In genomic region chr5:36726387-36726801, GRCm38 (mm10) we compare ENCODE assay signal across 9 mouse cellular contexts. TPM values are rescaled to one million over a fixed set of nuclear protein-coding genes. Genes with fewer than 3 reads are reported as not detected.
A peak's percentile ranks its signal among the peaks of the same experiment; 100 is the strongest.
DNase-seq lines count a peak whose midpoint lies in the region; ATAC-seq and TF ChIP-seq lines count a peak whose summit lies in the region.
"Had no signal": no experiment of that assay in that cellular context is flagged by ENCODE, and none has a peak within 500 bp of the region (broad histone marks: within the 10 kb centered on the region; RNA-seq: fewer than 3 reads in every experiment).

No protein-coding gene starts in this region.

- H3K9me3 ChIP-seq in heart, embryonic 11.5 days (replicated peaks; ENCODE audit: control insufficient read depth, low read length) = no peaks in the 10 kb centered on the region
- no peaks in the 10 kb centered on the region for H3K9me3 ChIP-seq in kidney, embryonic 16.5 days (ENCODE audit: low read length)
- H3K9me3 ChIP-seq in midbrain, embryonic 10.5 days (replicated peaks) = no peaks in the 10 kb centered on the region
- H3K9me3 ChIP-seq in hindbrain, embryonic 11.5 days (ENCODE audit: control insufficient read depth, low read length) = no peaks in the 10 kb centered on the region
- H3K9me3 ChIP-seq: G1E had no signal

- no peak for ATAC-seq in heart, embryonic 11.5 days (replicated peaks; ENCODE audit: insufficient number of reproducible peaks, low FRiP score, low TSS enrichment)
- ATAC-seq in kidney, embryonic 16.5 days (ENCODE audit: low FRiP score, low TSS enrichment) = no peak
- ATAC-seq in monocyte, adult 5-6 weeks (replicated peaks; ENCODE audit: insufficient number of reproducible peaks, low FRiP score, low TSS enrichment, poor library complexity, severe bottlenecking) = peak; percentile 68
- ATAC-seq in hindbrain, embryonic 11.5 days (ENCODE audit: low FRiP score) = no peak

- 61% methylated on average over 9 of the region's 9 CpGs for WGBS in heart, embryonic 11.5 days (ENCODE audit: insufficient replicate concordance)
- 30% methylated on average over 9 of the region's 9 CpGs for WGBS in bone marrow, adult 2 months
- 38% methylated on average over 9 of the region's 9 CpGs for WGBS in kidney, embryonic 16.5 days
- 78% methylated on average over 9 of the region's 9 CpGs for WGBS in midbrain, embryonic 10.5 days
- 67% methylated on average over 9 of the region's 9 CpGs for WGBS in hindbrain, embryonic 11.5 days

- no peaks in the 10 kb centered on the region for H3K27me3 ChIP-seq in heart, embryonic 11.5 days (ENCODE audit: control insufficient read depth, insufficient read depth, low read length)
- no peaks in the 10 kb centered on the region for H3K27me3 ChIP-seq in kidney, embryonic 16.5 days (ENCODE audit: insufficient read depth, low read length)
- no peaks in the 10 kb centered on the region for H3K27me3 ChIP-seq in midbrain, embryonic 10.5 days (ENCODE audit: low read depth, poor library complexity, severe bottlenecking)
- no peaks in the 10 kb centered on the region for H3K27me3 ChIP-seq in hindbrain, embryonic 11.5 days (ENCODE audit: control insufficient read depth, insufficient read depth, low read length)

- TF ChIP-seq CTCF in bone marrow, adult 2 months (IDR thresholded peaks at IDR 0.05; ENCODE audit: control insufficient read depth, insufficient read depth, low read length) = no peak

- H3K4me3 ChIP-seq in heart, embryonic 11.5 days (ENCODE audit: low read depth, low read length) = no peak overlapping the region
- H3K4me3 ChIP-seq in bone marrow, adult 2 months (replicated peaks; ENCODE audit: control insufficient read depth, low read depth, low read length) = peak overlapping the region; percentile 44
- peak overlapping the region; percentile 5; the same call in 1 of the 2 replicates for H3K4me3 ChIP-seq in kidney, embryonic 16.5 days (ENCODE audit: low read length)
- H3K4me3 ChIP-seq in midbrain, embryonic 10.5 days = no peak overlapping the region
- no peak overlapping the region for H3K4me3 ChIP-seq in hindbrain, embryonic 11.5 days (ENCODE audit: low read depth, low read length)

- H3K4me2 ChIP-seq in heart, embryonic 11.5 days = no peak overlapping the region
- peak overlapping the region; percentile 33 for H3K4me2 ChIP-seq in kidney, embryonic 16.5 days (replicated peaks; ENCODE audit: low read depth, low read length)
- H3K4me2 ChIP-seq in hindbrain, embryonic 11.5 days (replicated peaks; ENCODE audit: low read depth, low read length) = no peak overlapping the region

- no peak for TF ChIP-seq POLR2A in bone marrow, adult 2 months (IDR thresholded peaks at IDR 0.05; ENCODE audit: borderline replicate concordance, control insufficient read depth, low read depth, low read length)

- no peaks in the 10 kb centered on the region for H3K36me3 ChIP-seq in heart, embryonic 11.5 days (ENCODE audit: control insufficient read depth, insufficient read depth, low read length)
- no peaks in the 10 kb centered on the region for H3K36me3 ChIP-seq in kidney, embryonic 16.5 days (ENCODE audit: insufficient read depth, low read length)
- no peaks in the 10 kb centered on the region for H3K36me3 ChIP-seq in midbrain, embryonic 10.5 days
- H3K36me3 ChIP-seq in hindbrain, embryonic 11.5 days (ENCODE audit: control insufficient read depth, insufficient read depth, low read length) = no peaks in the 10 kb centered on the region
- H3K36me3 ChIP-seq: G1E had no signal

- no peak overlapping the region for H3K27ac ChIP-seq in heart, embryonic 11.5 days (ENCODE audit: low read depth, low read length)
- H3K27ac ChIP-seq in bone marrow, adult 2 months (ENCODE audit: control insufficient read depth, insufficient read depth, low read depth, low read length, poor library complexity) = no peak overlapping the region
- H3K27ac ChIP-seq in kidney, embryonic 16.5 days (ENCODE audit: low read length) = peak overlapping the region; percentile 67
- H3K27ac ChIP-seq in midbrain, embryonic 10.5 days (replicated peaks) = no peak overlapping the region
- no peak overlapping the region for H3K27ac ChIP-seq in hindbrain, embryonic 11.5 days (ENCODE audit: low read depth, low read length)

- H3K9ac ChIP-seq in heart, embryonic 11.5 days (ENCODE audit: low read depth, low read length) = no peak overlapping the region
- 0 out of 2 replicates have a peak overlapping the region, but pooled peaks have one; percentile 18 for H3K9ac ChIP-seq in kidney, embryonic 16.5 days (replicated peaks; ENCODE audit: low read length)
- H3K9ac ChIP-seq in hindbrain, embryonic 11.5 days (ENCODE audit: low read depth, low read length) = no peak overlapping the region

- DNase-seq in heart, adult 18-20 months = peak; percentile 64 to 68
- DNase-seq in ovary, postnatal 36 days (ENCODE audit: low spot score) = no peak
- no peak for DNase-seq in midbrain, embryonic 10.5 days (ENCODE audit: low spot score)
- DNase-seq in hindbrain, embryonic 11.5 days (ENCODE audit: low spot score) = no peak

- H3K4me1 ChIP-seq in heart, embryonic 11.5 days (ENCODE audit: control insufficient read depth, insufficient read depth, low read length) = peaks cover 22% of the 10 kb centered on the region
- peaks cover 4% of the 10 kb centered on the region; the same call in 1 of the 2 replicates for H3K4me1 ChIP-seq in bone marrow, adult 2 months (ENCODE audit: control insufficient read depth, insufficient read depth, low read length)
- peaks cover 8% of the 10 kb centered on the region for H3K4me1 ChIP-seq in kidney, embryonic 16.5 days (ENCODE audit: insufficient read depth, low read length)
- peaks cover 3% of the 10 kb centered on the region for H3K4me1 ChIP-seq in midbrain, embryonic 10.5 days
- H3K4me1 ChIP-seq in hindbrain, embryonic 11.5 days (replicated peaks; ENCODE audit: control insufficient read depth, insufficient read depth, low read length) = no peaks in the 10 kb centered on the region

RNA-seq across cellular contexts. Expression of gene Bloc1s4, which starts 22.1 kb away (rescaled TPM):
- 10 to 100 TPM; 14.0 to 14.2 TPM for total RNA-seq in heart, adult 18-20 months (2021)
- polyA plus RNA-seq in heart, embryonic 11.5 days (2014; fragmentation: Nextera tagmentation; extraction: Ambion mirVana) = 20.0 and 20.1 TPM in 2 replicates
- polyA plus RNA-seq in bone marrow, adult 2 months (2011; ENCODE audit: insufficient read depth, insufficient read length, low replicate concordance, missing spikeins) = 13.6 and 14.4 TPM in 2 replicates
- polyA plus RNA-seq in kidney, embryonic 16.5 days (2015; fragmentation: Nextera tagmentation; extraction: Ambion mirVana) = 24.9 and 25.4 TPM in 2 replicates
- 17.5 to 38.1 TPM (median 29.6 TPM) in 3 replicates for total RNA-seq in monocyte, adult 5-6 weeks (2017)
- 21.1 and 23.5 TPM in 2 replicates for polyA plus RNA-seq in midbrain, embryonic 10.5 days (2016; fragmentation: Nextera tagmentation; extraction: Ambion mirVana)
- polyA plus RNA-seq in hindbrain, embryonic 11.5 days (2014; fragmentation: Nextera tagmentation; extraction: Ambion mirVana) = 21.0 and 24.4 TPM in 2 replicates

RNA-seq across cellular contexts. Expression of gene D5Ertd579e, which starts 30.6 kb away (rescaled TPM):
- 10 to 100 TPM; 85.9 to 89.3 TPM for total RNA-seq in heart, adult 18-20 months (2021)
- polyA plus RNA-seq in heart, embryonic 11.5 days (2014; fragmentation: Nextera tagmentation; extraction: Ambion mirVana) = 27.8 and 32.0 TPM in 2 replicates
- 23.9 and 28.6 TPM in 2 replicates for polyA plus RNA-seq in bone marrow, adult 2 months (2011; ENCODE audit: insufficient read depth, insufficient read length, low replicate concordance, missing spikeins)
- 18.4 and 20.7 TPM in 2 replicates for polyA plus RNA-seq in kidney, embryonic 16.5 days (2015; fragmentation: Nextera tagmentation; extraction: Ambion mirVana)
- total RNA-seq in monocyte, adult 5-6 weeks (2017) = 47.6 to 61.5 TPM (median 57.5 TPM) in 3 replicates
- polyA plus RNA-seq in midbrain, embryonic 10.5 days (2016; fragmentation: Nextera tagmentation; extraction: Ambion mirVana) = 23.7 and 29.3 TPM in 2 replicates
- polyA plus RNA-seq in hindbrain, embryonic 11.5 days (2014; fragmentation: Nextera tagmentation; extraction: Ambion mirVana) = 34.4 and 35.4 TPM in 2 replicates

Comparison
In these comparisons a context has a peak if more than half of its experiments do, and no peak if none do; other contexts are left out.
1. DNase-seq: peak in heart, adult 18-20 months (2 of 2); none in ovary, postnatal 36 days (single experiment), midbrain, embryonic 10.5 days (single experiment) and hindbrain, embryonic 11.5 days (single experiment).
2. H3K4me3 ChIP-seq: peak in bone marrow, adult 2 months (single experiment) and kidney, embryonic 16.5 days (single experiment); none in heart, embryonic 11.5 days (single experiment), midbrain, embryonic 10.5 days (single experiment) and hindbrain, embryonic 11.5 days (single experiment).